Mouse (Mus musculus) neural tube, embryonic 12.5 days (tissue): ENCODE measurements around the gene Arfrp1. TPM values are rescaled to one million over a fixed set of nuclear protein-coding genes. Genes with fewer than 3 reads are reported as not detected.
A peak's percentile ranks its signal among the peaks of the same experiment; 100 is the strongest.

Experiments
- ATAC-seq: fragments of 200-750 bp; cut with Nextera tagmentation; 2 replicates; pipeline ENCODE4 v1.8.0; 2017; ENCODE audit warnings: low read depth, mild to moderate bottlenecking, moderate TSS enrichment, moderate library complexity; ENCODE audit not compliant: low FRiP score
- H3K27ac ChIP-seq: fragments of 300-500 bp; sonication (generic); 2 replicates; pipeline ENCODE4 v1.5.1; 2016
- H3K27me3 ChIP-seq: fragments of 300-500 bp; sonication (generic); replicated peaks from 2 replicates; pipeline ENCODE4 v1.6.1; 2016; ENCODE audit warnings: mild to moderate bottlenecking
- H3K36me3 ChIP-seq: fragments of 300-500 bp; sonication (generic); 2 replicates; pipeline ENCODE4 v1.6.1; 2016; ENCODE audit warnings: mild to moderate bottlenecking
- H3K4me1 ChIP-seq: fragments of 300-500 bp; sonication (generic); 2 replicates; pipeline ENCODE4 v1.6.1; 2016
- H3K4me2 ChIP-seq: fragments of 300-500 bp; sonication (generic); replicated peaks from 2 replicates; pipeline ENCODE4 v1.6.1; 2016; ENCODE audit warnings: mild to moderate bottlenecking
- H3K4me3 ChIP-seq: fragments of 300-500 bp; sonication (generic); 2 replicates; pipeline ENCODE4 v1.5.1; 2016
- H3K9ac ChIP-seq: fragments of 300-500 bp; sonication (generic); 2 replicates; pipeline ENCODE4 v1.6.1; 2016; ENCODE audit warnings: mild to moderate bottlenecking
- H3K9me3 ChIP-seq: fragments of 300-500 bp; sonication (generic); 2 replicates; pipeline ENCODE4 v1.6.1; 2016; ENCODE audit warnings: mild to moderate bottlenecking
- WGBS: fragments of 180-500 bp; shearing (Covaris S2); methylation state at CpG from one replicate; pipeline ENCODE4 v1.1.7; 2016; 5-methylcytosine and 5-hydroxymethylcytosine counted together
- polyA plus RNA-seq: library from polyadenylated mRNA; unstranded; fragments of >200 nt; fragmentation: Nextera tagmentation; extraction: Ambion mirVana; gene quantifications from 2 replicates; pipeline ENCODE4 v1.2.1, GENCODE M21; 2016

Arfrp1 gene
- polyA plus RNA-seq: 79.6 and 82.7 TPM in 2 replicates

DNA sequence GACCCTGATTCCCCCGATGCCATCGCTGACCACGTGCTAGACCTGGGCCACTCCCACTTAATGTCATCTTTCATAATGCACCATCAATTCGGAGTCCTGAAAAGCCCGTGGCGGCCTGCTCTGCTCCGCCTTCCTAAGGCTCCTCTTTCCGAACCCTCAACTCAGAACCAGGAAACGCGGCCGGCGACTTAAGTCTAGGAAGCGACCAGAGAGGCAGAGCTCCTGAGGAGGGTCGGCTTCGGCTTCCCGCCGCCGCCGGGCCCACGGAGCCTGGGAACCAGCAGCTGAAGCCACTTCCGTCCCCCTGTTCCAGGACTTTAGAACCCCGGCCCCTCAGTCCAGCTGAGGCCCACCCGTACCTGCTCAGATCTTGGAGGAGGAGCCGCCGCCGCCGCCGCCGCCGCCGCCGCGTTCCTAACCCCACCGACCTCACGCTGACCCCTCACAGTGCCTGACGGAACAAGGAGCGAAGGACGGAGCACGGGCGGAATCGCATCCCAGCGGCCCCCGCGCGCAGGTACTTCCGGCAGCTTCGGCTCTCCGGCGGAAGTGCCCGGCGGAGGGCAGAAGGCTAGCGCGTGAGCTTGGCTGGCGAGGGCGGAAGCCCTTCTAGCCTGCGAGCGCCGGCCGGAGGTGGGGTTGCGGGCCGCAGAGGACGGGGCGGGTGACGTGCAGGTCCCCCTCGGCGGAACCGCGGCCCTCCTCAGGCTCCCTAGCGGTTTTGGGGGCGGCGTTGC, at the start of gene Arfrp1, which contains the start of gene Zgpat:
TSS of gene Arfrp1 (minus strand) at position 545 of the 737 bp plus-strand sequence.
TSS of gene Zgpat (plus strand) at position 69 of the 737 bp plus-strand sequence.
- H3K4me3 ChIP-seq: peak within 1 kb of the TSS; percentile 86
- H3K9me3 ChIP-seq: 0 out of 2 replicates have a peak, but pooled peaks cover 3% of the 10 kb centered on the region
- ATAC-seq: peak; percentile 91
- peak within 1 kb of the TSS; percentile 89 for H3K9ac ChIP-seq
- peak within 1 kb of the TSS; percentile 81 for H3K27ac ChIP-seq
- WGBS: under 1% methylated on average over 66 of the region's 71 CpGs
- peaks cover 37% of the 10 kb centered on the region for H3K36me3 ChIP-seq
- H3K27me3 ChIP-seq: no peaks in the 10 kb centered on the region
- H3K4me1 ChIP-seq: peaks cover 28% of the 10 kb centered on the region
- peak within 1 kb of the TSS; percentile 93 for H3K4me2 ChIP-seq

DNA sequence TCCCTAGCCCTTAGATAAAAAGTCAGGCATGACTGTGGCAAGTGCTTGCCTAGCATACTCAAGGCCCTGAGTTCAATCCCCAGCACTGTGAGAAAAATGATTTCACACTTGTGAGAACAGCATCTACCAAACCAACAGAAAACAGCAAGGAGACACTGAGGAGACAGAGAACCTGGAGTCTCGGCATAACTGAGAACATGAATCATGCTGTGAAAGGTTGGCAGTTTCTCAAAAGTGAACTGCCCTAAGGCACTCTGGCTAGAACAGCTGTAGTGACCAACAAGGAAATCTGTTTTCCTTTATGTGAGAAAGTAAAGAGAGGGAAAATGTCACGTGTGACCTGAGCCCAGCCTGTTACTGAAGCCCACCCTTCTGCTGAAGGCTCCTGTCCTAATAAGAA, 47.9 kb upstream of the Arfrp1 start:
- no peak overlapping the region for H3K4me2 ChIP-seq
- H3K36me3 ChIP-seq: no peaks in the 10 kb centered on the region
- H3K27ac ChIP-seq: no peak overlapping the region
- ATAC-seq: no peak
- 51% methylated on average over 2 of the region's 2 CpGs for WGBS
- H3K4me1 ChIP-seq: no peaks in the 10 kb centered on the region
- H3K27me3 ChIP-seq: no peaks in the 10 kb centered on the region
- no peak overlapping the region for H3K9ac ChIP-seq
- H3K9me3 ChIP-seq: no peaks in the 10 kb centered on the region
- H3K4me3 ChIP-seq: no peak overlapping the region

DNA sequence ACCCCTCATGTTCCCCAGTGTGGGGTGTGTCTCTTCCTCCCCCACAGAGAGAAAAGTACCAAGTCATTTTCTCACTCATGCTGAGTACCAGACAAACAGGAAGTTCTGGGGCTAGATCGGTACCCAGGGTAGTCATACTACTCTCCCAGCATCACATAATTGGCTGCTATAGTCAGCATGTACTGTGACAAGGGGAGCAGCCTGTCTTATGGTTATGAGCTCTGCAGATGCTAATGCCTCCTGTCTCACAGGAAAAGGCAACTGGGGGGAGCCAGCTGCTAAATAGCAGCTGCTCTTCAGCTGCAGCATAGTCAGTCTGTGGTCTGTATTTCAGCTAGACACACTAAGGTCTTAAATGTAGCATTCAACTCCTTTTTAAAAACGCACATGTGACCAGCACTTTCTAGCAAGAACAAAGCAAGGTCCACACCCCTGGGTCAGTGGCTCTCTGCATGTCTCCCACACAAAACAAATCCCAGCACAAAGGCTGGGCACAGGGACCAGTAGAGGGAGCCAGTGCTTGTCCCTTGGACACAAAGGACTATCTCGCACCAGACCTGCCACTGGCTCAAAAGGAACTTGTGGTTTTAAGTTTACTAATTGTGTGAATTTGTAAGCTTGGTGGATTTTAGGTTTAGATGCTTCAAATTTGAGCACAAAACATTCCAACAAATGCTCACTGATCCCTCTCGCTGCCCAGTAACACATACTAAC, 45.7 kb upstream of the Arfrp1 start:
- ATAC-seq: peak; percentile 74
- no peaks in the 10 kb centered on the region for H3K4me1 ChIP-seq
- no peak overlapping the region for H3K9ac ChIP-seq
- peak overlapping the region; percentile 3; the same call in 1 of the 2 replicates for H3K27ac ChIP-seq
- H3K27me3 ChIP-seq: no peaks in the 10 kb centered on the region
- no peak overlapping the region for H3K4me3 ChIP-seq
- no peak overlapping the region for H3K4me2 ChIP-seq
- no peaks in the 10 kb centered on the region for H3K36me3 ChIP-seq
- WGBS: 53% methylated on average over 4 of the region's 4 CpGs
- H3K9me3 ChIP-seq: no peaks in the 10 kb centered on the region

DNA sequence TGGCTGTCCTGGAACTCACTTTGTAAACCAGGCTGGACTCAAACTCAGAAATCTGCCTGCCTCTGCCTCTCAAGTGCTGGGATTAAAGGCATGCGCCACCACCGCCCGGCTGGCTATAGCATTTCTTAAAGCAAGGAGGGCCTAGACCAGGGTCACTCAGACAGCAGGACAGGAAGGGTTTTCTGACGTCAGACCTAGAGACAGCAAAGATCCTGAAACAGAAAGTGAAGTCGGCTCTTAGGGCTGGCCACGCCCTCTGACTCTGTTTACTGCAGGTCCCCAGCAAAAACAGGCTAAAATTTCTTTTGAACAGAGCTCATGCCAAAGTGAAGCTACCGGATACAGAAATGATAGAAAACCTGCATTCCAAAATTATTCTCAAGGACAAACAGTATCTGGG, 44.4 kb upstream of the Arfrp1 start:
- H3K4me1 ChIP-seq: no peaks in the 10 kb centered on the region
- H3K9me3 ChIP-seq: no peaks in the 10 kb centered on the region
- H3K4me3 ChIP-seq: no peak overlapping the region
- no peaks in the 10 kb centered on the region for H3K27me3 ChIP-seq
- no peak overlapping the region for H3K4me2 ChIP-seq
- no peaks in the 10 kb centered on the region for H3K36me3 ChIP-seq
- no peak overlapping the region for H3K27ac ChIP-seq
- ATAC-seq: no peak
- 85% methylated on average over 7 of the region's 7 CpGs for WGBS
- H3K9ac ChIP-seq: no peak overlapping the region

DNA sequence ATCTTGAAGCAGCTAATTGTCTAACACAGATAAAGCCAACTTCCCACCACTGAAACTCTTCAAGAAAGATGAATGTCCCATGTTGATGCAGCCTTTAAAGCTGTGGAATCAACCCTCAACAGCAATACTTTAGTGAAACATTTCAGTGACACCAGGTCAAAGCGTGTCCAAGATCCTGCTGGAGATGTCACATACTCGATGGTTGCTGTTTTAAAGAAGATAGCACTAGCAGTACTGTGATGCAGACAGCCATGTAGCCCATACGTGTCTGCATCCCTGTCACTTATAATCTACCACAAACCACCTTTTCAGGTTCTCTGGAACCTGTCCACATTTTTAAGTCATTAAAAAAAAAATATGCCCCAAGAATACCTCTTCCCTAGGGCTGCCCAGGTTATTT, 38.5 kb upstream of the Arfrp1 start:
- Histone ChIP-seq H3K4me3 (no peak overlapping the region), H3K27me3 (no peaks in the 10 kb centered on the region), H3K4me2 (no peak overlapping the region), H3K9me3 (no peaks in the 10 kb centered on the region), H3K9ac (no peak overlapping the region), H3K4me1 (no peaks in the 10 kb centered on the region), H3K27ac (no peak overlapping the region), H3K36me3 (no peaks in the 10 kb centered on the region)
- 94% methylated on average over 3 of the region's 3 CpGs for WGBS
- no peak for ATAC-seq

DNA sequence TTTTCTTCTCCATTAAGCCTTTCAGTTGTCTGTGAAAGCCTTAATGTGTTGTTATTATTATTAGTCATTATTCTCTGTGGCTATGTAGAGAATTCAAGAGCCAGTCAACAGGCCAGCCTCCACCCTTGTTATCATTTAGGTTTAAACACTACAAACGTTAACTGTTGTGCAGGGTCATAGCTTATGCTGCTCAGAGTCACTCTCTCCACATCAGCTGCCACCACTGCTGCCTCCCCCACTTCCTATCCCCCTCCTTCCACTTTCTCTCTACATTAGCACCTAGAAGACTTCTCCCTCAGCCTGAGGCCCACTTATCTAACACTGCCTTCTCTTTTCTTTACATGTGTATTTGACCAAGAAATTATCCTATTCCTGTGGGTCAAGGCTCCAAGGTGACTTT, 36.3 kb upstream of the Arfrp1 start:
- Histone ChIP-seq H3K9ac (no peak overlapping the region), H3K4me3 (no peak overlapping the region), H3K4me1 (no peaks in the 10 kb centered on the region), H3K36me3 (no peaks in the 10 kb centered on the region), H3K9me3 (no peaks in the 10 kb centered on the region), H3K27ac (no peak overlapping the region), H3K27me3 (no peaks in the 10 kb centered on the region), H3K4me2 (no peak overlapping the region)
- ATAC-seq: no peak
- WGBS: 30% methylated on average over 1 of the region's 1 CpGs

DNA sequence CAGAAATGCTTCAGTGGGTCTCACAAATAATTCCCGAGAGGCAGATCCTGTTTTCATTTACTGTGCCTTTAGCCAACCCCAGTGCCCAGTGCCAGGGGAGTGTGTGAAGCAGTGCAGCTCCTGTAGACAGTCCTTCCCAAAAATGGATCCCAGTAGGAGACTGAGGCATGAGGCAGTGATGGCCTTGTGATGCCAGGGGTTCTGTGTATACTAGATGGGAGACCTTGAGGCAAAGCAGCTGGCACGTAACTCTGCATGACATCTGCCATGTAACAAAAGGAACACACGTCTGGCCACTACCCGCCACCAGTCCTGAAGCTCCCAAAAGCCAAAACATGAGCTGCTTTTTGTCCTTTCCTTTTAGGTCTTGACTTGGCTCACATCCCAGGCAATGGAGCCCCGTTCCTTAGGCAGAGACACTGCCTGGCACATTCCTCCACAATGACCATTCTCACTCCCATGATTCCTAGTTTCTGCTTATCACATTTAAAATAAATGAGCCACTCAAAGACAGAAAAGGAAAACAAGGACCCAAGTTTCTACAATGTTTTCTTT, 32.1 kb upstream of the Arfrp1 start:
- Histone ChIP-seq H3K4me1 (no peaks in the 10 kb centered on the region), H3K36me3 (peaks cover 11% of the 10 kb centered on the region; the same call in 1 of the 2 replicates), H3K4me2 (no peak overlapping the region), H3K4me3 (no peak overlapping the region), H3K9ac (no peak overlapping the region), H3K9me3 (no peaks in the 10 kb centered on the region), H3K27me3 (no peaks in the 10 kb centered on the region), H3K27ac (no peak overlapping the region)
- no peak for ATAC-seq
- WGBS: 79% methylated on average over 5 of the region's 5 CpGs

DNA sequence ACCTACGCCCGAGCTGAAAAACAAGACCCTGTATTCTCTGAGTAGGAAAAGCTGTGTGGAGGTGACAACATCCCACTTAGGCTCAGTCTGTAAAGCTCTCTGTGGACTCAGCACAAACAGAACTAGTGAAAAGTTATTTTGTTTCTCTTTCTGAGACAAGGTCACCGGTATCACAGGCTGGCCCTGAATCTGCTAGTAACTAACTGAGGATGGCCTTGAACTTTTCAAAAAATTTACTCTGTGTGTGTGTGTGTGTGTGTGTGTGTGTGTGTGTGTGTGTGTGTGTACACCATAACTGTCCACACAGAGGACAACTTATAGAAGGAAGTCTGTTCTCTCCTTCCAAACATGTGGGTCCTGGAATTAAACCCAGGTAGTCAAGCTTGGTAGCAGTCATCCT, 28.9 kb upstream of the Arfrp1 start:
- Histone ChIP-seq H3K9me3 (no peaks in the 10 kb centered on the region), H3K36me3 (peaks cover 35% of the 10 kb centered on the region), H3K27ac (no peak overlapping the region), H3K4me1 (no peaks in the 10 kb centered on the region), H3K4me2 (no peak overlapping the region), H3K4me3 (no peak overlapping the region), H3K9ac (no peak overlapping the region), H3K27me3 (no peaks in the 10 kb centered on the region)
- no peak for ATAC-seq
- WGBS: 94% methylated on average over 3 of the region's 3 CpGs

DNA sequence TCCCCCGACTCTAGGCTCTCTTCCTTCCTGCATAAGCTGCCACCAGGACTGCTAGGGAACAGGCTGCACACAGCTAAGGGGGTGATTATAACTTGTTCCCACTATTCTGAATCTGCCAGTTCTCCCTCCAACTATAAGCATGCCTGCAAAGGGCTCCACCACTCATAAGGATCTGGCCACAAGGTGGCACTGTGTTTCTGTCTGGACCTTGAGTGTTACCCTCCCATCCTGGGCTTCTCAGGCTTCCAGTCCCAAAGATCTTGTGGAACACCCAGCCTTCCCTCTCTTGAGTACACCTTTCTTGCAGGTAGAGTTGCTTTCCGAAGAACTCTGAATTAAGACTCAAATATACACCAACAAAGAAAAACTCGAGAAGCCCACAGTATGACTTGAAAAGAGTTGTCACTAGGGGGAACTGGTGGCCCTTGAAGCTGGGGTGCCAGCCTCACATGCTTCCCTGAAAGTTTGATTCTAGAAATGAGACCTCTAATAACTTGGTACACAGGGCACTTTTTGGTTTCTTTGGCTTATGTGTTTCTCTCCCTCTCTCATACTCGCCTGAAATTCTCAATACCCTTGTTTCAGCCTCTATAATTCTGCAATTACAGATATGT, 27.5 kb upstream of the Arfrp1 start:
- H3K4me1 ChIP-seq: no peaks in the 10 kb centered on the region
- no peak overlapping the region for H3K4me2 ChIP-seq

DNA sequence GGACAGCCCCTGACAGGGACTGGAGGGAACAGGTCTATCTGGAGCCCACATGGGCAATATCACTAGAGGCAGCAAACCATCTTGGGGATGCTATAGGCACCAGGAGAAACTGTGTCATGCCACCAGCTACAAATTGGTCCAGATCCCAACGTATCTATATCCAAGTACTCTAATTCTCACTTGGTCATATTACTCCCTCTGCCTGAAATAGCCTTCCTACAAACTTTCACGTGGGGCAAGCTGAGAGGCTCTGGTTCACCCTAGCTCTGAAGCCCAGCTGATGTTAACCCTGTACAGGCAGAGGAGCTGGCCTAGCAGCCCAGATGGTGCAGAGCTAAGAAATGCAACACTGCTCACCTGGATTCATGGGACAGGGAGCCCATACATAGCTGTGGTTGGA, 26.3 kb upstream of the Arfrp1 start:
- Histone ChIP-seq H3K4me3 (no peak overlapping the region), H3K4me1 (no peaks in the 10 kb centered on the region), H3K9ac (no peak overlapping the region), H3K36me3 (peaks cover 42% of the 10 kb centered on the region), H3K27me3 (no peaks in the 10 kb centered on the region), H3K4me2 (no peak overlapping the region), H3K27ac (no peak overlapping the region), H3K9me3 (no peaks in the 10 kb centered on the region)
- WGBS: 76% methylated on average over 2 of the region's 2 CpGs
- ATAC-seq: no peak

More for the DNA sequence above, 27.5 kb upstream of the Arfrp1 start:
- Histone ChIP-seq H3K36me3 (peaks cover 35% of the 10 kb centered on the region), H3K9ac (no peak overlapping the region), H3K9me3 (no peaks in the 10 kb centered on the region), H3K27ac (no peak overlapping the region), H3K4me3 (no peak overlapping the region), H3K27me3 (no peaks in the 10 kb centered on the region)
- no peak for ATAC-seq
- WGBS: 43% methylated on average over 4 of the region's 4 CpGs

DNA sequence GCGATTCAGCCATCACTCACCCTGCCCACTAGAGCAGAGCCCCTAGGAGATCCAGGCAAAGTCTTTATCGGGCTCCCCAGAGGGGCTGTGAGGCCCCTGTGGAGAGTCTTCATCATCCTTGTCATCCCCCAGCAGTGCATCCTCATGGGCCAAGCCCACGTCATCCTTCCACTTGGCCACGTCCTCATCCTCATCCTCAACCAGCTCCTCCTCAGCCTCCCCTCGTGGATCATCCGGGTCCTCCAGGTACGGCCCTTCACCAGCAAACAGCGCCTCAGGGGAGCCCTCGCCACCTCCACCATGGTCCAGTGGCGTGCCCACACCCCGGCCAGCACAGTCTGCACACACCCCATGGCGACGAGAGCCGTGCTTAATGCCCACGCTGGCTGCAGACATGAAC, 25.8 kb upstream of the Arfrp1 start:
- no peak overlapping the region for H3K4me2 ChIP-seq
- H3K27ac ChIP-seq: no peak overlapping the region
- no peaks in the 10 kb centered on the region for H3K4me1 ChIP-seq
- H3K27me3 ChIP-seq: no peaks in the 10 kb centered on the region
- no peak overlapping the region for H3K4me3 ChIP-seq
- WGBS: 90% methylated on average over 15 of the region's 15 CpGs
- no peaks in the 10 kb centered on the region for H3K9me3 ChIP-seq
- ATAC-seq: no peak
- 0 out of 2 replicates have a peak overlapping the region, but pooled peaks have one; percentile 13 for H3K9ac ChIP-seq
- peaks cover 47% of the 10 kb centered on the region for H3K36me3 ChIP-seq
